Mouse (Mus musculus) intestine, embryonic 16.5 days (tissue): ENCODE measurements at regions not wholly inside any gene's neighbourhood (a gene's known extent, or its start where the extent isn't known, plus 50 kb on each side); places are given as distances from the start of the nearest gene placed in this dataset. TPM values are rescaled to one million over a fixed set of nuclear protein-coding genes. Genes with fewer than 3 reads are reported as not detected.

ENCODE experiments used
- ATAC-seq: fragments of 200-750 bp; cut with Nextera tagmentation; 2 replicates; pipeline ENCODE4 v1.8.0; 2017; ENCODE audit warnings: moderate TSS enrichment, moderate library complexity
- H3K27ac ChIP-seq: fragments of 300-500 bp; sonication (generic); 2 replicates; pipeline ENCODE4 v1.5.1; 2014; ENCODE audit warnings: mild to moderate bottlenecking, low read length
- H3K27me3 ChIP-seq: fragments of 300-500 bp; sonication (generic); replicated peaks from 2 replicates; pipeline ENCODE4 v1.6.1; 2014; ENCODE audit warnings: low read length, control low read depth, mixed read lengths; ENCODE audit not compliant: control insufficient read depth, insufficient read depth
- H3K36me3 ChIP-seq: fragments of 300-500 bp; sonication (generic); 2 replicates; pipeline ENCODE4 v1.6.1; 2014; ENCODE audit warnings: low read length, control low read depth; ENCODE audit not compliant: control insufficient read depth, insufficient read depth
- H3K4me1 ChIP-seq: fragments of 300-500 bp; sonication (generic); 2 replicates; pipeline ENCODE4 v1.6.1; 2014; ENCODE audit warnings: low read length, control low read depth, mixed read lengths; ENCODE audit not compliant: control insufficient read depth, insufficient read depth
- H3K4me2 ChIP-seq: fragments of 300-500 bp; sonication (generic); 2 replicates; pipeline ENCODE4 v1.6.1; 2014; ENCODE audit warnings: low read depth, low read length, control low read depth
- H3K4me3 ChIP-seq: fragments of 300-500 bp; sonication (generic); 2 replicates; pipeline ENCODE4 v1.5.1; 2014; ENCODE audit warnings: mild to moderate bottlenecking, low read length
- H3K9ac ChIP-seq: fragments of 300-500 bp; sonication (generic); 2 replicates; pipeline ENCODE4 v1.6.1; 2014; ENCODE audit warnings: low read depth, low read length
- H3K9me3 ChIP-seq: fragments of 300-500 bp; sonication (generic); 2 replicates; pipeline ENCODE4 v1.6.1; 2016; ENCODE audit warnings: low read length, control low read depth; ENCODE audit not compliant: control insufficient read depth
- WGBS: fragments of 180-500 bp; shearing (Covaris S2); extraction: QIAGEN DNeasy Blood & Tissue Kit; methylation state at CpG from one replicate; pipeline ENCODE4 v1.1.7; 2014; 5-methylcytosine and 5-hydroxymethylcytosine counted together
- microRNA counts: library from miRNA; unstranded; fragments of <30 nt; microRNA quantifications from one replicate; lab custom pipeline; 2016
- microRNA-seq: library from miRNA; unstranded; fragments of <30 nt; microRNA quantifications from one replicate; pipeline ENCODE4, GENCODE M21; 2016

- no peak overlapping the region for H3K9ac ChIP-seq
- WGBS, result 43% methylated on average over 7 of the region's 7 CpGs
- no peaks in the 10 kb centered on the region for H3K27me3 ChIP-seq
- H3K9me3 ChIP-seq, result no peaks in the 10 kb centered on the region
- H3K4me3 ChIP-seq, result no peak overlapping the region
- H3K27ac ChIP-seq, result no peak overlapping the region
- no peaks in the 10 kb centered on the region for H3K36me3 ChIP-seq
- H3K4me1 ChIP-seq, result no peaks in the 10 kb centered on the region
- no peak for ATAC-seq
- no peak overlapping the region for H3K4me2 ChIP-seq
These were observed 57.2 kb upstream of the Unc5b start for GRCm38 (mm10) chr10:60888541-60888940.

GRCm38 (mm10) chr10:60885348-60886275, 54.2 kb upstream of the Unc5b start:
- H3K4me2 ChIP-seq, result peak overlapping the region; percentile 32; the same call in 1 of the 2 replicates
- H3K4me1 ChIP-seq, result no peaks in the 10 kb centered on the region
- H3K27ac ChIP-seq, result no peak overlapping the region
- ATAC-seq, result peak; percentile 75
- 32% methylated on average over 25 of the region's 25 CpGs for WGBS
- H3K9ac ChIP-seq, result no peak overlapping the region
- H3K9me3 ChIP-seq, result no peaks in the 10 kb centered on the region
- H3K4me3 ChIP-seq, result no peak overlapping the region
- H3K27me3 ChIP-seq, result no peaks in the 10 kb centered on the region
- H3K36me3 ChIP-seq, result no peaks in the 10 kb centered on the region

- H3K9me3 ChIP-seq, result no peaks in the 10 kb centered on the region
- H3K36me3 ChIP-seq, result no peaks in the 10 kb centered on the region
- H3K27me3 ChIP-seq, result no peaks in the 10 kb centered on the region
- no peak overlapping the region for H3K27ac ChIP-seq
- H3K9ac ChIP-seq, result no peak overlapping the region
- H3K4me3 ChIP-seq, result no peak overlapping the region
- WGBS, result 91% methylated on average over 5 of the region's 5 CpGs
- no peaks in the 10 kb centered on the region for H3K4me1 ChIP-seq
- ATAC-seq, result no peak
- no peak overlapping the region for H3K4me2 ChIP-seq
These were observed 53.4 kb upstream of the Unc5b start for GRCm38 (mm10) chr10:60884806-60885205.

MicroRNA genes in the stretch of these regions (microRNA counts, 519-probe panel; counts per million panel counts)
- microRNA mmu-miR-466j (lab: Ali Mortazavi, UCI), result 1,172 counts per million, percentile 5 among the panel's probes with 10 or more counts

Small RNAs in the stretch of these regions (microRNA-seq; reads per million reads assigned to microRNA genes)
- gene Mir466j (not detected), gene Mir6408 (not detected)
